Mouse (Mus musculus): ENCODE data around the gene Gm6096.

- TF ChIP-seq CTCF (IDR thresholded peaks at IDR 0.05; ENCODE audit: borderline replicate concordance, extremely low read depth, insufficient read depth, insufficient read length) (peak; percentile 31; the same call in 1 of the 2 replicates), POLR2A (IDR thresholded peaks at IDR 0.05; ENCODE audit: borderline replicate concordance, extremely low read depth, insufficient read depth, insufficient read length, poor library complexity, severe bottlenecking) (peak; percentile 56)
Observed at GRCm38 (mm10) chr7:34230116-34230515, 20.7 kb upstream of the Gm6096 start, which contains the start of gene Gpi1.

Data from brain, embryonic 14.5 days (tissue).